Mouse (Mus musculus) kidney, adult 18-20 months (tissue): ENCODE measurements around the gene Olfr44.
A peak's percentile ranks its signal among the peaks of the same experiment; 100 is the strongest.

Source experiments
- DNase-seq: peaks from one replicate; pipeline ENCODE4 v3.0.0; 2021

Gene Olfr44

GRCm38 (mm10) chr9:39493895-39494294 is at the start of gene Olfr44:
Gene Olfr44 (minus strand): TSS chr9:39493995.
- DNase-seq = no peak

DNA sequence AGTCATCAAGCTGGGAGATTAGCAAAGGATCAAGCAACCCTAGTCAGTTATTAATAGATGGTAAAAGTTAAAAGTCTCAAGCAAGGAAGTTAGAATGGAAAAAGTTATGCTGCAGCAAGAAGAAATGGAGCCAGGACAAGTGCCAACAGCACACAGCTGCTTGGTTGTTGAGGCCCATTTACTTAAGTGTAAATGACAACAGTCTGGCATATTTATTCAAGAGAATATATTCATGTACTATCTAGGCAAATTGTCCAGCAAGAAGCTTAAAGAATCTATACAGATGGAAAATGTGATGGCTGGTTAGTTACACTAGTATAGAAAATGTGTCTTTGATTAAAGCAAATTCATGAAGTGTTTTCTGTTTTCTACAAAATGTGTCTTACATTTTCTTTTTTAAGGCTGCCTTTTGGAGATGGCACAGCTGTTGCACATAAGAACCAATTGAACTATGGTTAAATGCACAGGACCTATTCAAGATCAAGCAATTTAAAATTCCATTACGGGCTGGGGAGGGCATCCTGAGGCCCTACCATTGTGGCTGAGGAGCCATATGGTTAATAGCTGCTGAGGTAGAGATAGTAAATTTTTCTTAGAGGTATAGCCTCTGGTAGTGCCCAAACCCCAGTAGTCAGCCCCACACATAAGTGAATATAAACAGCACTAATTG is 30.0 kb upstream of the Olfr44 start:
- DNase-seq = no peak

DNA sequence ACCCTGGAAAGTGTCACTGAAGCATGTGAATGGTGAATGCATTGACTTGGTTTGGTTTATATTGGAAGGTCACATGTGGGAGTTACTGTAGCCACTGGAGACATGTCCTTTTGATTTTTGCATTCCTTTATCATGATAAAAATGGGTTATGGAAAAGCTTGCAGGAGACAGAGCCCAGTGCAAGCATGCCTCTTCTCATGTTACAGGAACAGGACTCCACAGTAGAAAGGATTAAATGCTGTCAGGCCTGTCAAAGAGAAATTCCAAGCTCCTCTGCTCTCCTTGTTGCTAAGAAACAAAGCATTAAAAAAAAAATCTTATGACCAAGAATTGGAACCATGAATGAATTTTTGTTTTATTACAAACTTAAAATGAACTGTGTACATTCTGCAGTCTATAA is 24.8 kb upstream of the Olfr44 start:
- no peak for DNase-seq

DNA sequence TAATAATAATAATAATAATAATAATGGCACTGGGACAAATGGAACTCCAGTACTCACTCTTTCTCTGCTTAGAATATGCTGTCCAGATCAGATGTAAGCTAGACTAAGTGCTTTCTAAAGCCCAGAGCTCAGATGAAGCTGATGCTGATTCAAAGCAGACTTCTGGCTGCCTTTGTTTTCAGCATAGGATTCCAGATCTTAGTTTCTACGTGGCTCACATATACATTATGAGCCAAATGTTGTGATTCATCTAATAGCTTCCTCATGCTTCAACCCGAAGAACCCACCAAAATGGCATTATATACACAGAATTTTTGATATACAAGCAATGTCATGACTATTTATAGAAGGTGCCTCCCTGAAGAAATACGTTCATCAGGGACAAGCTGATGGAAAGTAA is 21.7 kb upstream of the Olfr44 start, which contains the start of gene Olfr957:
TSS of gene Olfr957 (minus strand) at position 279 of the 400 bp plus-strand sequence.
- no peak for DNase-seq

DNA sequence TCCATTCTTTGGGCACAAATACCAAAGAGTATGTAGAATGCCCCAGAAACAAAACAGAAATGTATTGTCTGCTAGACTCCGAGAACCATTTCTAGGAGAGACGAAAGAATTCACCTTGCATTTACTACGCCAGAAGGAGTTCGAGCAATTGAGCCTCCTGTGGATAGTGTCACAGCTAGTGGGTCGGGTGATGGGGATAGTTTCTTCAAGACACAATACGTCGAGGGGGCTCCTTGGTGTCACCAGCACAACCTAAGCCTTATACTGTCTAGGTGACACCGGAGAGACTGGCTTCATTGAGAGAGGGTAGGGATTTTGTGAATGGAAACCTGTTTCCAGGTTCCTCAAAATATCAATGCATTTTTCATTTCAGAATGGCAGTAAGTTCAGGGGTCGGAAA is 15.6 kb upstream of the Olfr44 start:
- DNase-seq = no peak

GRCm38 (mm10) chr9:39508998-39509397 is 15.2 kb upstream of the Olfr44 start:
- DNase-seq = peak; percentile 15

DNA sequence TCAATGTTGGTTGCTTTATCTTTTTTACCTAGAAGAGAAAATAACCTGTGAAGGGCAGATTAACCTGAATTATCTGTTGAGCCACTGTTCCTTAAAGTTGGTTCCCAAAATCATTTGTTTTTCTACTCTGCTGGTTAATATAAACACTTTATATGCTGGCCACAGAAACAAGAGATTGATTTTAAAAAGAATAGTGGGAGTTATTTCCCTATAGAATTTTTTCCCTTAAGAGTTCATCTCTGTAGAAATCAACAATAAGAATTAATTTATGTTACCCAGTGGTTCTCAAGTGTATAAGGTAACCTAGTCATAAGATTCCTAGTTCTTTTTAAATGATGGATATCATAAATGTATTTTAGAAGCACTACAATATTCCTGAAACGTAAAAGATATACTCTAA is 22.0 kb downstream of the Olfr44 start, which contains the start of gene Olfr955:
TSS of gene Olfr955 (minus strand) at position 101 of the 400 bp plus-strand sequence.
- no peak for DNase-seq

GRCm38 (mm10) chr9:39456401-39456800 is 37.4 kb downstream of the Olfr44 start, which contains the start of gene Olfr954:
Gene Olfr954 (plus strand): TSS chr9:39456701.
- no peak for DNase-seq
